Mouse (Mus musculus): ENCODE measurements around the gene Ttl.
A peak's percentile ranks its signal among the peaks of the same experiment; 100 is the strongest.

DNA sequence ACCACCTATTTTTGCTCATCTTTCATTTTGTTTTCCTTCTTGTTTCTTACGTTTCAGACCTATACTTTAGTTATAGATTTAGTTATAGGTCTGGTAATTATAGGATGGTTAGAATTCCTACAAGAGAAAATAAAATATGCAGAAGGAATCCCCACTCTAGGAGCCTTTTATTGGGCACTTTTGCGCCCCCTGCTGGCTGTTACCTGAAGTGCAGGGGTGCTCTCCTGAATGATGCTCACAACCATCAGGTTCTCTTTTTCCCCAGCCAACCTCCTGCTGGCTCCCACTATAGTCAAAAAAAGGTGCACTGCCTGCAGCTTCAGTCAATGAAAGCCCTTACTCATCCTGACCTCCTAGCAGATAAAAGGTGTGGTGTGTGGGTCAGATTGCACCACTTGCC, 19.2 kb downstream of the Ttl start:
- TF ChIP-seq POLR2A (IDR thresholded peaks at IDR 0.05; ENCODE audit: low read depth, low read length): no peak
- TF ChIP-seq CTCF (IDR thresholded peaks at IDR 0.05; ENCODE audit: extremely low read depth, insufficient read depth, insufficient read length, insufficient replicate concordance): peak; percentile 46; the same call in 1 of the 2 replicates

Data from spleen, adult 2 months (tissue).